Mouse (Mus musculus) left cerebral cortex, postnatal 36 days (tissue): ENCODE measurements around the gene Ipo7. TPM values are rescaled to one million over a fixed set of nuclear protein-coding genes. Genes with fewer than 3 reads are reported as not detected.
A peak's percentile ranks its signal among the peaks of the same experiment; 100 is the strongest.
"Not testable (repeated sequence)": the region's sequence is repeated elsewhere in the genome, so short reads cannot be mapped to it uniquely, and the experiment has no call there.

Source experiments
- DNase-seq, 2 experiments: peaks; one replicate each; pipeline ENCODE4 v3.0.0; 2021 to 2022; ENCODE audit warnings: low spot score in 2 of 2, mixed read lengths in 1 of 2
- intact Hi-C: fragments of 180-260 bp; cut with DNase I; formaldehyde crosslinking; loops from one replicate; pipeline ENCODE4 v1.15.1; 2025
- total RNA-seq, 2 experiments: library from RNA; stranded (reverse); gene quantifications; 2 replicates each; pipeline ENCODE4 v1.2.3; 2021

The Ipo7 gene
- total RNA-seq = 100 to 1,000 TPM in 1 of 2 experiments, 10 to 100 TPM in 1; 92.1 to 100 TPM

GRCm38 (mm10) chr7:110018117-110018630 lies at the start of gene Ipo7:
Gene Ipo7 (plus strand): TSS chr7:110018274.
- intact Hi-C loops = loop anchor here (1.0 kb wide), 2 partner anchors 32 to 43 kb away; partner anchors contain the start of genes Tmem41b and Zfp143
- peak; percentile 91 to 94 for DNase-seq

- intact Hi-C loops = no loop called here
- no peak for DNase-seq
Measured at GRCm38 (mm10) chr7:109968924-109969450, 49.1 kb upstream of the Ipo7 start.

GRCm38 (mm10) chr7:109969542-109969941 lies 48.5 kb upstream of the Ipo7 start:
- DNase-seq = no peak
- intact Hi-C loops = no loop called here

GRCm38 (mm10) chr7:109975966-109976715 lies 41.9 kb upstream of the Ipo7 start:
- DNase-seq = no peak
- intact Hi-C loops = no loop called here

- DNase-seq, intact Hi-C loops: not testable (repeated sequence)
Measured at GRCm38 (mm10) chr7:109977131-109977530, 40.9 kb upstream of the Ipo7 start.

GRCm38 (mm10) chr7:109984608-109985007 lies 33.5 kb upstream of the Ipo7 start:
- intact Hi-C loops, DNase-seq: not testable (repeated sequence)

- DNase-seq = no peak
Measured at GRCm38 (mm10) chr7:109985661-109986132, 32.4 kb upstream of the Ipo7 start.

GRCm38 (mm10) chr7:109986133-109986669 lies 31.9 kb upstream of the Ipo7 start:
- intact Hi-C loops = loop anchor here (1.0 to 2.0 kb wide), 2 partner anchors 32 to 75 kb away; partner anchors contain the start of genes Ipo7 and Zfp143

More at GRCm38 (mm10) chr7:109985661-109986132, 32.4 kb upstream of the Ipo7 start:
- intact Hi-C loops = loop anchor here (1.0 to 2.0 kb wide), 2 partner anchors 33 to 75 kb away; partner anchors contain the start of genes Ipo7 and Zfp143

GRCm38 (mm10) chr7:109986775-109987174 lies 31.3 kb upstream of the Ipo7 start, which contains the start of gene Tmem41b:
Gene Tmem41b (minus strand): TSS chr7:109986929.
- intact Hi-C loops = loop anchor here (1.0 to 2.0 kb wide), 2 partner anchors 32 to 74 kb away; partner anchors contain the start of genes Ipo7 and Zfp143

More at GRCm38 (mm10) chr7:109986133-109986669, 31.9 kb upstream of the Ipo7 start:
- peak; percentile 98 to 99 for DNase-seq

GRCm38 (mm10) chr7:109991286-109991685 lies 26.8 kb upstream of the Ipo7 start:
- DNase-seq = no peak
- intact Hi-C loops = no loop called here

More at GRCm38 (mm10) chr7:109986775-109987174, 31.3 kb upstream of the Ipo7 start, which contains the start of gene Tmem41b:
- not testable (repeated sequence) for DNase-seq

GRCm38 (mm10) chr7:109993157-109993959 lies 24.7 kb upstream of the Ipo7 start:
- intact Hi-C loops = no loop called here
- DNase-seq = no peak

- intact Hi-C loops = no loop called here
- DNase-seq = no peak
Measured at GRCm38 (mm10) chr7:109998388-109998787, 19.7 kb upstream of the Ipo7 start.

GRCm38 (mm10) chr7:110002092-110002491 lies 16.0 kb upstream of the Ipo7 start:
- DNase-seq = no peak
- intact Hi-C loops = no loop called here

GRCm38 (mm10) chr7:110002968-110003367 lies 15.1 kb upstream of the Ipo7 start:
- intact Hi-C loops = no loop called here
- peak; percentile 19 to 26 for DNase-seq

GRCm38 (mm10) chr7:110005976-110006375 lies 12.1 kb upstream of the Ipo7 start:
- DNase-seq = no peak
- intact Hi-C loops = no loop called here

GRCm38 (mm10) chr7:110006471-110007195 lies 11.4 kb upstream of the Ipo7 start:
- no peak for DNase-seq
- intact Hi-C loops = no loop called here

GRCm38 (mm10) chr7:110008513-110008912 lies 9.6 kb upstream of the Ipo7 start:
- DNase-seq = no peak
- intact Hi-C loops = no loop called here

- intact Hi-C loops = no loop called here
- no peak for DNase-seq
Measured at GRCm38 (mm10) chr7:110009084-110009483, 9.0 kb upstream of the Ipo7 start.
